Mouse (Mus musculus) lung, postnatal 0 days (tissue): Measurements from ENCODE around the gene Ubb.
"Not testable (repeated sequence)": the region's sequence is repeated elsewhere in the genome, so short reads cannot be mapped to it uniquely, and the experiment has no call there.

Experiments used
- CTCF ChIP-seq: IDR thresholded peaks from 2 replicates; pipeline ENCODE4 v1.5.1; 2016; ENCODE audit warnings: antibody characterized with exemption, mild to moderate bottlenecking
- EP300 ChIP-seq: IDR thresholded peaks from 2 replicates; pipeline ENCODE4 v1.6.1; 2016; ENCODE audit warnings: antibody characterized with exemption, mild to moderate bottlenecking, control low read depth

GRCm38 (mm10) chr11:62508365-62508764 lies 42.6 kb upstream of the Ubb start:
- TF ChIP-seq CTCF, EP300: not testable (repeated sequence)
